Mouse (Mus musculus) C2C12 (cell line): ENCODE measurements around the gene Cdh6.

Source experiments
- CEBPB ChIP-seq: IDR thresholded peaks from one replicate; pipeline ENCODE4 v1.6.1; 2011; ENCODE audit warnings: low read depth, mild to moderate bottlenecking, control low read depth, moderate library complexity
- CTCF ChIP-seq: IDR thresholded peaks from one replicate; pipeline ENCODE4 v1.5.1; 2011; ENCODE audit not compliant: control insufficient read depth, insufficient read depth, insufficient read length
- MAX ChIP-seq: IDR thresholded peaks from one replicate; pipeline ENCODE4 v1.6.1; 2011; ENCODE audit warnings: mild to moderate bottlenecking, control low read depth
- MYOD1 ChIP-seq: IDR thresholded peaks from one replicate; pipeline ENCODE4 v1.6.1; 2011; ENCODE audit warnings: low read depth; ENCODE audit not compliant: control insufficient read depth, insufficient read length
- MYOG ChIP-seq: IDR thresholded peaks from one replicate; pipeline ENCODE4 v1.6.1; 2011; ENCODE audit not compliant: control insufficient read depth, insufficient read length; ENCODE audit errors: extremely low read depth
- USF1 ChIP-seq: IDR thresholded peaks from one replicate; pipeline ENCODE4 v1.6.1; 2011; ENCODE audit warnings: low read depth, mild to moderate bottlenecking, control low read depth, moderate library complexity

DNA sequence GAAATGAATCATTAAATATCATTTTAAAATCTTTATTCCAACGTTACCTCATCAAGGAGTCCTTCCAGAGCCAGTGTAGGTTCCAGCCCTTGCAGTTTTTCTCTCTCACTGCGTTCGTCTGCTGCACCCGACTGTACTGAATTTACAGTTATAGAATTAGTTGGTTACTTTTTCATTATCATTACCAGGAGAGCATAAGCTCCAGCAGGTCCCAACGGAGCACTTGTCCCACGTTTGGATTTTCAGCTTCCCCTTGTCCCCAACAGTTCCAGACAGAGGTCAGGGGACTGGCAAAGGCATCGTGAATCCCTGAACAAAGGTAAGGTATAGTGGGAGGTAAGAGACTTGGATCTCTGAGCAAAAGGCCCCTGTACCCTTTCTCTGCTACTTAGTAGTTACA lies 35.2 kb upstream of the Cdh6 start:
- TF ChIP-seq CEBPB (no peak), CTCF (no peak), MAX (no peak), USF1 (no peak), MYOD1 (no peak), MYOG (no peak)
